Comparison of ENCODE assay signal across 31 mouse cellular contexts in genomic region chr13:86422646-86423045, GRCm38 (mm10).
"Had no signal": no experiment of that assay in that cellular context is flagged by ENCODE, and none has a peak within 500 bp of the region (broad histone marks: within the 10 kb centered on the region; RNA-seq: fewer than 3 reads in every experiment).

No protein-coding gene starts in this region.

- H3K36me3 ChIP-seq: limb, embryonic 10.5 days; limb, embryonic 12.5 days; limb, embryonic 13.5 days; limb, embryonic 15.5 days; liver, embryonic 12.5 days; liver, embryonic 13.5 days; liver, embryonic 15.5 days; lung, embryonic 15.5 days; midbrain, embryonic 10.5 days; midbrain, embryonic 12.5 days; midbrain, embryonic 13.5 days; midbrain, embryonic 15.5 days; neural tube, embryonic 12.5 days had no signal

- DNase-seq: left cerebral cortex, postnatal 4 days; liver; liver, embryonic 13.5 days; lung, adult 18-20 months; lung, adult 2 months; lung, embryonic 14.5 days; lung, postnatal 10 days; lung, postnatal 14 days; lung, postnatal 36 days; lung, postnatal 4 days; midbrain, embryonic 14.5 days had no signal

- H3K4me3 ChIP-seq: limb, embryonic 10.5 days; limb, embryonic 12.5 days; limb, embryonic 13.5 days; limb, embryonic 15.5 days; liver, embryonic 12.5 days; liver, embryonic 13.5 days; liver, embryonic 15.5 days; lung, embryonic 15.5 days; megakaryocyte, embryonic 14.5 days; midbrain, embryonic 10.5 days; midbrain, embryonic 12.5 days; midbrain, embryonic 13.5 days; midbrain, embryonic 15.5 days; myocyte; neural tube, embryonic 12.5 days had no signal

- H3K27me3 ChIP-seq: limb, embryonic 12.5 days; limb, embryonic 13.5 days; limb, embryonic 15.5 days; liver, embryonic 12.5 days; liver, embryonic 13.5 days; liver, embryonic 15.5 days; lung, embryonic 15.5 days; megakaryocyte, embryonic 14.5 days; midbrain, embryonic 12.5 days; midbrain, embryonic 13.5 days; midbrain, embryonic 15.5 days; neural tube, embryonic 12.5 days had no signal

- H3K4me2 ChIP-seq: limb, embryonic 12.5 days; limb, embryonic 13.5 days; limb, embryonic 15.5 days; liver, embryonic 11.5 days; liver, embryonic 12.5 days; liver, embryonic 13.5 days; liver, embryonic 15.5 days; lung, embryonic 14.5 days; lung, embryonic 15.5 days; midbrain, embryonic 11.5 days; midbrain, embryonic 12.5 days; midbrain, embryonic 13.5 days; midbrain, embryonic 15.5 days; neural tube, embryonic 12.5 days had no signal

- H3K4me1 ChIP-seq: limb, embryonic 10.5 days; limb, embryonic 12.5 days; limb, embryonic 13.5 days; limb, embryonic 15.5 days; liver, embryonic 12.5 days; liver, embryonic 13.5 days; liver, embryonic 15.5 days; lung, embryonic 15.5 days; megakaryocyte, embryonic 14.5 days; midbrain, embryonic 10.5 days; midbrain, embryonic 12.5 days; midbrain, embryonic 13.5 days; midbrain, embryonic 15.5 days; neural tube, embryonic 12.5 days had no signal

- ATAC-seq: liver, embryonic 12.5 days; lung, postnatal 0 days; midbrain, embryonic 13.5 days; midbrain, embryonic 15.5 days; midbrain, embryonic 16.5 days had no signal

- H3K9ac ChIP-seq: limb, embryonic 12.5 days; limb, embryonic 13.5 days; limb, embryonic 15.5 days; liver, embryonic 12.5 days; liver, embryonic 13.5 days; liver, embryonic 14.5 days; liver, embryonic 15.5 days; lung, embryonic 14.5 days; lung, embryonic 15.5 days; midbrain, embryonic 12.5 days; midbrain, embryonic 13.5 days; midbrain, embryonic 15.5 days; neural tube, embryonic 12.5 days had no signal

- H3K27ac ChIP-seq: limb, embryonic 10.5 days; limb, embryonic 12.5 days; limb, embryonic 13.5 days; limb, embryonic 15.5 days; liver, embryonic 12.5 days; liver, embryonic 13.5 days; liver, embryonic 14.5 days; liver, embryonic 15.5 days; lung, embryonic 15.5 days; macrophage; midbrain, embryonic 10.5 days; midbrain, embryonic 12.5 days; midbrain, embryonic 13.5 days; midbrain, embryonic 15.5 days; neural tube, embryonic 12.5 days had no signal

- H3K9me3 ChIP-seq: limb, embryonic 10.5 days; limb, embryonic 12.5 days; limb, embryonic 13.5 days; limb, embryonic 15.5 days; liver, embryonic 12.5 days; liver, embryonic 13.5 days; liver, embryonic 15.5 days; lung, embryonic 15.5 days; midbrain, embryonic 10.5 days; midbrain, embryonic 12.5 days; midbrain, embryonic 13.5 days; midbrain, embryonic 15.5 days; neural tube, embryonic 12.5 days had no signal
